Mouse (Mus musculus) common myeloid progenitor, adult 5-6 weeks (primary cell): ENCODE measurements around the gene Cyp2w1. TPM values are rescaled to one million over a fixed set of nuclear protein-coding genes. Genes with fewer than 3 reads are reported as not detected.

ENCODE experiments used
- ATAC-seq: replicated peaks from 2 replicates; pipeline ENCODE4 v1.8.0; 2016; ENCODE audit warnings: low read depth, mild to moderate bottlenecking, moderate TSS enrichment, inconsistent platforms; ENCODE audit not compliant: poor library complexity, severe bottlenecking
- total RNA-seq: library from RNA; stranded (forward); fragments of 200-1000, 187-1606 nt; gene quantifications from 2 replicates; pipeline ENCODE4 v1.2.3, GENCODE M21; 2017

Gene Cyp2w1
- total RNA-seq, result not detected in 2 replicates

- no peak for ATAC-seq
Measured at GRCm38 (mm10) chr5:139352317-139352716, at the start of gene Cyp2w1. Gene Cyp2w1, plus strand, starts transcription at chr5:139352617.

GRCm38 (mm10) chr5:139303646-139304061 lies 48.8 kb upstream of the Cyp2w1 start:
- no peak for ATAC-seq

GRCm38 (mm10) chr5:139309946-139310345 lies 42.5 kb upstream of the Cyp2w1 start:
- ATAC-seq, result 0 out of 2 replicates have a peak, but pooled peaks have one; percentile 50

GRCm38 (mm10) chr5:139310477-139310876 lies 41.9 kb upstream of the Cyp2w1 start:
- no peak for ATAC-seq

GRCm38 (mm10) chr5:139311822-139312221 lies 40.6 kb upstream of the Cyp2w1 start:
- no peak for ATAC-seq

GRCm38 (mm10) chr5:139313536-139313935 lies 38.9 kb upstream of the Cyp2w1 start:
- no peak for ATAC-seq

- ATAC-seq, result 0 out of 2 replicates have a peak, but pooled peaks have one; percentile 18
Measured at GRCm38 (mm10) chr5:139314941-139315642, 37.3 kb upstream of the Cyp2w1 start.

GRCm38 (mm10) chr5:139316982-139317675 lies 35.3 kb upstream of the Cyp2w1 start:
- no peak for ATAC-seq

GRCm38 (mm10) chr5:139317751-139318504 lies 34.5 kb upstream of the Cyp2w1 start:
- no peak for ATAC-seq

- no peak for ATAC-seq
Measured at GRCm38 (mm10) chr5:139320424-139320823, 32.0 kb upstream of the Cyp2w1 start.

- no peak for ATAC-seq
Measured at GRCm38 (mm10) chr5:139321331-139321730, 31.1 kb upstream of the Cyp2w1 start.

GRCm38 (mm10) chr5:139323260-139323924 lies 29.0 kb upstream of the Cyp2w1 start:
- no peak for ATAC-seq

- peak; percentile 45 for ATAC-seq
Measured at GRCm38 (mm10) chr5:139324045-139324491, 28.3 kb upstream of the Cyp2w1 start.

- peak; percentile 37 for ATAC-seq
Measured at GRCm38 (mm10) chr5:139324691-139325394, 27.6 kb upstream of the Cyp2w1 start.

- ATAC-seq, result peak; percentile 43
Measured at GRCm38 (mm10) chr5:139325395-139325966, 26.9 kb upstream of the Cyp2w1 start, which contains the start of gene Adap1. Gene Adap1, minus strand, starts transcription at chr5:139325622.

GRCm38 (mm10) chr5:139326111-139326696 lies 26.2 kb upstream of the Cyp2w1 start:
- 0 out of 2 replicates have a peak, but pooled peaks have one; percentile 3 for ATAC-seq

- no peak for ATAC-seq
Measured at GRCm38 (mm10) chr5:139326986-139327633, 25.3 kb upstream of the Cyp2w1 start.

- peak; percentile 24 for ATAC-seq
Measured at GRCm38 (mm10) chr5:139327634-139328020, 24.8 kb upstream of the Cyp2w1 start.
